Mouse (Mus musculus): ENCODE measurements around the gene Ppfibp1.

Gene Ppfibp1

GRCm38 (mm10) chr6:146881896-146882770, 6.2 kb upstream of the Ppfibp1 start:
- no peak for DNase-seq (ENCODE audit: low read depth in 1 of 2, low spot score in 2 of 2)

GRCm38 (mm10) chr6:146883426-146883825, 4.9 kb upstream of the Ppfibp1 start:
- DNase-seq (ENCODE audit: low read depth in 1 of 2, low spot score in 2 of 2), result no peak

- DNase-seq (ENCODE audit: low read depth in 1 of 2, low spot score in 2 of 2), result no peak
These were observed 4.1 kb upstream of the Ppfibp1 start for GRCm38 (mm10) chr6:146884171-146884570.

GRCm38 (mm10) chr6:146884851-146885250, 3.4 kb upstream of the Ppfibp1 start:
- no peak for DNase-seq (ENCODE audit: low read depth in 1 of 2, low spot score in 2 of 2)

- no peak for DNase-seq (ENCODE audit: low read depth in 1 of 2, low spot score in 2 of 2)
These were observed 588 bp downstream of the Ppfibp1 start for GRCm38 (mm10) chr6:146888660-146889490.

- DNase-seq (ENCODE audit: low read depth in 1 of 2, low spot score in 2 of 2), result no peak
These were observed 1.9 kb downstream of the Ppfibp1 start for GRCm38 (mm10) chr6:146890215-146890614.

GRCm38 (mm10) chr6:146890633-146891032, 2.3 kb downstream of the Ppfibp1 start:
- DNase-seq (ENCODE audit: low read depth in 1 of 2, low spot score in 2 of 2), result no peak

GRCm38 (mm10) chr6:146893890-146894289, 5.6 kb downstream of the Ppfibp1 start:
- DNase-seq (ENCODE audit: low read depth in 1 of 2, low spot score in 2 of 2), result no peak

GRCm38 (mm10) chr6:146898709-146899108, 10.4 kb downstream of the Ppfibp1 start:
- DNase-seq (ENCODE audit: low read depth in 1 of 2, low spot score in 2 of 2), result no peak

GRCm38 (mm10) chr6:146899647-146900046, 11.4 kb downstream of the Ppfibp1 start:
- no peak for DNase-seq (ENCODE audit: low read depth in 1 of 2, low spot score in 2 of 2)

- DNase-seq (ENCODE audit: low read depth in 1 of 2, low spot score in 2 of 2), result no peak
These were observed 13.6 kb downstream of the Ppfibp1 start for GRCm38 (mm10) chr6:146901929-146902328.

- no peak for DNase-seq (ENCODE audit: low read depth in 1 of 2, low spot score in 2 of 2)
These were observed 15.3 kb downstream of the Ppfibp1 start for GRCm38 (mm10) chr6:146903632-146904031.

- DNase-seq (ENCODE audit: low read depth in 1 of 2, low spot score in 2 of 2), result no peak
These were observed 16.4 kb downstream of the Ppfibp1 start for GRCm38 (mm10) chr6:146904707-146905106.

GRCm38 (mm10) chr6:146906000-146906786, 17.9 kb downstream of the Ppfibp1 start:
- DNase-seq (ENCODE audit: low read depth in 1 of 2, low spot score in 2 of 2), result no peak

- no peak for DNase-seq (ENCODE audit: low read depth in 1 of 2, low spot score in 2 of 2)
These were observed 18.9 kb downstream of the Ppfibp1 start for GRCm38 (mm10) chr6:146907061-146907794.

GRCm38 (mm10) chr6:146907795-146908190, 19.5 kb downstream of the Ppfibp1 start:
- no peak for DNase-seq (ENCODE audit: low read depth in 1 of 2, low spot score in 2 of 2)

GRCm38 (mm10) chr6:146908801-146909200, 20.5 kb downstream of the Ppfibp1 start:
- DNase-seq (ENCODE audit: low read depth in 1 of 2, low spot score in 2 of 2), result no peak

- no peak for DNase-seq (ENCODE audit: low read depth in 1 of 2, low spot score in 2 of 2)
These were observed 21.6 kb downstream of the Ppfibp1 start for GRCm38 (mm10) chr6:146909725-146910489.

- no peak for DNase-seq (ENCODE audit: low read depth in 1 of 2, low spot score in 2 of 2)
These were observed 22.5 kb downstream of the Ppfibp1 start for GRCm38 (mm10) chr6:146910801-146911200.

Data from monocyte, adult 2 months (primary cell).